Mouse (Mus musculus): Measurements from ENCODE around the gene Foxo1. TPM values are rescaled to one million over a fixed set of nuclear protein-coding genes. Genes with fewer than 3 reads are reported as not detected.

The Foxo1 gene
- polyA plus RNA-seq, 1 experiment from 2014 or later = 5.4 TPM

DNA sequence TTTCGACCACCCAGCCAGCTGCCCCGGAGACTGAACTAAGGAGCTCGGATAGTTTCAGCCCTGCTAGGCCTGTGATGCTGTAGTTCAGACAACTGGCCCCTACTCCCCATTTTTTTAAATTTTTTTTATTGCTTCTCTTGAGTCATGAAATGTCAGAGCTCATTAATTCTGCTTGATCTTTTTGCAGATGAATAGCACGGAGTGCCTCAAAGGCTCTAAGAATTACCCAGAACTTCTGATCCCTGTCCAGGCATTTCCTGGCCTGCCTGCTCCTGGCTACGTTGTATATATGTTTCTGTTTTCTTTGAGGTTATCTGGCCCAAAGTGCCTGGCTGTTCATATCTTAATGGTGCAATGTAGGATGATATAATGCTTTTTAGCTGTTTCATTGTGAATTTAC, 108.8 kb downstream of the Foxo1 start:
- WGBS = 72% methylated on average over 5 of the region's 5 CpGs
- no peak for ATAC-seq (ENCODE audit: extremely low read depth, insufficient number of reproducible peaks, low FRiP score, low TSS enrichment)
- H3K4me2 ChIP-seq = no peak overlapping the region
- no peaks in the 10 kb centered on the region for H3K9me3 ChIP-seq
- no peaks in the 10 kb centered on the region for H3K4me1 ChIP-seq
- no peak overlapping the region for H3K9ac ChIP-seq
- no peak overlapping the region for H3K4me3 ChIP-seq
- no peaks in the 10 kb centered on the region for H3K36me3 ChIP-seq
- no peak overlapping the region for H3K27ac ChIP-seq (replicated peaks)
- H3K27me3 ChIP-seq (replicated peaks) = no peaks in the 10 kb centered on the region

DNA sequence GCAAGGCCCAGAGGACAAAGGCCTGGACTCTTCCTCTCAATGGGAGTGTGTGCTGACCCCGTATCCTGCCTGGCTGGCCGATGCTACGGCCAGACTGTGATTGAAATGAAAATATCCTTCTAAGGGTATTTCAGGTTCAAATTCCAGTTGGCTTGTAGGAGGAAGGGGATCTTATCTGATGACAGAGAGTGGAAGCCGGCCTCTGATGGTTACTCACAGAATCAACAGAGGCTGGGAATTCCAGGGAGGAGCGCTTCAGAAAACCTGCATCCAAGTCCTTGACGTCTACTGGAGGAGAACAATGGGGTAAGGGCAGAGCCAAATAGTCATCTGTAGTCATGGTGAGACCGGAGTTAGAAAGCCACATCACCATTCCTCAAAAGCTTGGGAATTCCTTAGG, 115.2 kb downstream of the Foxo1 start:
- H3K27ac ChIP-seq (replicated peaks) = no peak overlapping the region
- ATAC-seq (ENCODE audit: extremely low read depth, insufficient number of reproducible peaks, low FRiP score, low TSS enrichment) = no peak
- no peaks in the 10 kb centered on the region for H3K36me3 ChIP-seq
- H3K4me3 ChIP-seq = no peak overlapping the region
- no peak overlapping the region for H3K4me2 ChIP-seq
- H3K4me1 ChIP-seq = peaks cover 6% of the 10 kb centered on the region; the same call in 1 of the 2 replicates
- H3K9ac ChIP-seq = no peak overlapping the region
- H3K9me3 ChIP-seq = no peaks in the 10 kb centered on the region
- H3K27me3 ChIP-seq (replicated peaks) = no peaks in the 10 kb centered on the region
- 58% methylated on average over 7 of the region's 7 CpGs for WGBS

DNA sequence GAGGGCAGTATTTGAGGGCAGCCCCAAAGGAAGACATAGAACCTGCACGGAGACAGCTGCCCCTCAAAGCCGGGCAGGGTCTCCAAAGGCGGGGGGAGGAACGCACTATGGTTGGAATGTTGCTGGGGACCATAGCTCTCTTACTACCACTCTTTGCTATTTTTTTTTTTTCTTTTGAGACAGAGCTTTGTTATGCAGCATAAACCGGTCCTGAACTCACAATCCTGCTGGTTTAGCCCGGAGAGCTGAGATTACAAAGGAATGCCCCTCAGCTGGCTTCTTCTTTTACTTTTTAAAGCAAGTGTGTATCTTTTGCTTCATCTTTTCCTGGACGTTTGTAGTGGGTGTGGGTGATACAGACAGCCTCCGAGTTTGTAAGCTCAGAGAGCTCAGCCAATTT, 118.2 kb downstream of the Foxo1 start:
- no peak for ATAC-seq (ENCODE audit: extremely low read depth, insufficient number of reproducible peaks, low FRiP score, low TSS enrichment)
- H3K4me2 ChIP-seq = no peak overlapping the region
- H3K9me3 ChIP-seq = no peaks in the 10 kb centered on the region
- H3K27me3 ChIP-seq (replicated peaks) = no peaks in the 10 kb centered on the region
- H3K4me3 ChIP-seq = no peak overlapping the region
- no peak overlapping the region for H3K27ac ChIP-seq (replicated peaks)
- no peaks in the 10 kb centered on the region for H3K36me3 ChIP-seq
- peaks cover 6% of the 10 kb centered on the region; the same call in 1 of the 2 replicates for H3K4me1 ChIP-seq
- 38% methylated on average over 8 of the region's 8 CpGs for WGBS
- H3K9ac ChIP-seq = no peak overlapping the region

DNA sequence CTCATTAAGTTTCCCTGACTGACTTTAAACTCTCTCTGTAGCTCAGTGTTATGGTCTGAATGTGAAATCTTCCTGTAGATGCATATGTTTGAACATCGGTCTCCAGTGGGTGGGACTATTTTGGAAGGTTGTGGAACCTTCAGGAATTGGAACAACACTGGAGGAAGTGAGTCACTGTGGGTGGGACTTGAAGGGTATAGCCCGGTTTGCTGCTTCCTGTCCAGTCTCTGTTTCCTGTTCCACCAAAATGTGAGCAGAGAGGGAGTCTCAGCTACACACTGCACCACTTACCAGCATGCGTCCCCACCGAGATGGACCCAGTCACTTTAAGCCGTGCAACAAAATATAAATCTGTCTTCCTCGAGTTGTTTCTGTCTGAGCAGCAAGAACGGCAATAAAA, 122.2 kb downstream of the Foxo1 start:
- Histone ChIP-seq H3K4me3 (no peak overlapping the region), H3K27ac (replicated peaks) (no peak overlapping the region), H3K4me1 (peaks cover 6% of the 10 kb centered on the region; the same call in 1 of the 2 replicates), H3K4me2 (no peak overlapping the region), H3K36me3 (no peaks in the 10 kb centered on the region), H3K27me3 (replicated peaks) (no peaks in the 10 kb centered on the region), H3K9ac (no peak overlapping the region), H3K9me3 (no peaks in the 10 kb centered on the region)
- no peak for ATAC-seq (ENCODE audit: extremely low read depth, insufficient number of reproducible peaks, low FRiP score, low TSS enrichment)
- WGBS = 76% methylated on average over 7 of the region's 7 CpGs

DNA sequence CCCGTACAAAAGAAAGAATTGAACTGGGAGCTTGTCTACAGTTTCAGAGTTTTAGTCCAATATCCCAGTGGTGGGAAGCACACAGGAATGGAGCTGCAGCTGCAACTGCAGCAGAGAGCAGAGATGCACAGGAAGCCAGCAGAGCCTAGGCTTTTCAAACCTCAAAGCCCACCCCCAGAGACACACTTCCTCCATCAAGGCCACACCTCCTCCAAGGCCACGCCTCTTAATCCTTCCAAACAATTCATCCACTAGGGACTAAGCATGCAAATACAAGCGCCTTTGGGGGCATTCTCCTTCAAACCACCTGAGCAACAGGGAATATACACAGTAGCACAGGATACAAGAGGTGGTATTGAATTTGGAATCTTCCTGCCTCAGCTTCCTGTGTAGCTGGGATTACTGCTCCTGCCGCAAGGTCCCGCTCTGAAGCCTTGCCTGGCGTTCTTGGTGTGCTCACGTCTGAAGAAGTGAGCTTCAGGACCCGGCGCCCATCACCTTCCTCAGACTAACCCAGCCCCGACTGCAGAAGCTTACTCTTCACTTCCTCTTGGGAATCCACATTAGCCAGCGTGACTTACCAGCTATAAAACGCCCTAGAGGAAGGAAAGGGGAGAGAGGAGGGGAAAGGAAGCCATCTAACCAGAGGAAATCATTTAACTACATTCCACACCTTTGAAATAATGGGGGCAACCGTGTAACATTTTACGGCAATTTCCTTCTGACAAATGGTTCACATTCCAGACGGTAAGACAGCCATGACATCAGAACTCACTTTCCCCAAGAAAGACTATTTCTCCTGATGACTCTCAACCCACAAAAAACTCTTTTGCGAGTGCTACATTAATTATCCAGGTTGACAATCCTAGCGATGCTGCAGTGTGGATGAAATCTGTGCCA, 122.9 kb downstream of the Foxo1 start:
- peaks cover 6% of the 10 kb centered on the region; the same call in 1 of the 2 replicates for H3K4me1 ChIP-seq
- no peak for ATAC-seq (ENCODE audit: extremely low read depth, insufficient number of reproducible peaks, low FRiP score, low TSS enrichment)
- no peaks in the 10 kb centered on the region for H3K9me3 ChIP-seq
- no peak overlapping the region for H3K9ac ChIP-seq
- 0 out of 2 replicates have a peak, but pooled peaks cover 4% of the 10 kb centered on the region for H3K27me3 ChIP-seq (replicated peaks)
- no peak overlapping the region for H3K27ac ChIP-seq (replicated peaks)
- no peak overlapping the region for H3K4me2 ChIP-seq
- H3K4me3 ChIP-seq = no peak overlapping the region
- WGBS = 71% methylated on average over 17 of the region's 17 CpGs
- H3K36me3 ChIP-seq = no peaks in the 10 kb centered on the region

DNA sequence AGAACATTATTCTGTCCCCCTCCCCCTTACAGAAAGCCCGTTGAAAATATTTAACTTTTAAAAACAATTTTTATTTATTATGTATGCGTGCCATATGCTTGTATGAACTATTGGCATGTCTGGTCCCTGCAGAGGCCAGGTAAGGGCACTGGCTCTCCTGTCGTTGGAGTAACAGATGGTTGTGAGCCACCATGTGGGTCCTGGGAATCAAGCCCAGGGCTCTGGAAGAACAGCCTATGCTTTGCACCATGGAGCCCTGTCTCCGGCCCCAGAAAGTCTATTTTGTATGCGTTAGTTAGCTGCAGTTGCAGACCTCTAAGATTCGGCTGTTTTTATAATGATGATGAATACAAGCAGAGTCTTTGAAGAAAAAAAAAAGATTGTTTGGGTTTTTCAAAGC, 123.8 kb downstream of the Foxo1 start:
- no peak for ATAC-seq (ENCODE audit: extremely low read depth, insufficient number of reproducible peaks, low FRiP score, low TSS enrichment)
- WGBS = 78% methylated on average over 6 of the region's 6 CpGs
- Histone ChIP-seq H3K4me2 (no peak overlapping the region), H3K36me3 (no peaks in the 10 kb centered on the region), H3K9ac (no peak overlapping the region), H3K4me1 (peaks cover 6% of the 10 kb centered on the region; the same call in 1 of the 2 replicates), H3K27ac (replicated peaks) (no peak overlapping the region), H3K27me3 (replicated peaks) (0 out of 2 replicates have a peak, but pooled peaks cover 5% of the 10 kb centered on the region), H3K9me3 (no peaks in the 10 kb centered on the region), H3K4me3 (no peak overlapping the region)

DNA sequence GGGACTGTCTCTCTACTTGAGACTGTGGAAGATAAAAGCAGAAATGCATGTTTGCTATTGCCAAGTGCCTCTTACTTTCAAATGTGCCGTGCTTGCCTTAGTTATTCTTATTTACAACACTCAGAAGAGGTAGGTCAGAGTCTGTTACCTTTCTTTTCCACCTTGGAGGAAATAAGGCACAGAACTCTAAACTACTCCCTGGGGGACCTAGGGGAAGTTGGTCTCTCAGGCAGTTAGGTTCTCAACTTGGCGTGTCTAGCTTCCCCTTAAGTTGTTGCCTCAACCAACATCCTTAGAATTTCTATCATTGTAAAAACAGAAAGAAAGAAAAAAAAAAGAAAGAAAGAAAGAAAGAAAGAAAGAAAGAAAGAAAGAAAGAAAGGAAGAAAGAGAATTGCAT, 124.4 kb downstream of the Foxo1 start:
- Histone ChIP-seq H3K9me3 (no peaks in the 10 kb centered on the region), H3K36me3 (no peaks in the 10 kb centered on the region), H3K27me3 (replicated peaks) (0 out of 2 replicates have a peak, but pooled peaks cover 5% of the 10 kb centered on the region), H3K4me2 (no peak overlapping the region), H3K4me1 (peaks cover 2% of the 10 kb centered on the region; the same call in 1 of the 2 replicates), H3K27ac (replicated peaks) (no peak overlapping the region), H3K9ac (no peak overlapping the region), H3K4me3 (no peak overlapping the region)
- 59% methylated on average over 2 of the region's 2 CpGs for WGBS
- ATAC-seq (ENCODE audit: extremely low read depth, insufficient number of reproducible peaks, low FRiP score, low TSS enrichment) = no peak

DNA sequence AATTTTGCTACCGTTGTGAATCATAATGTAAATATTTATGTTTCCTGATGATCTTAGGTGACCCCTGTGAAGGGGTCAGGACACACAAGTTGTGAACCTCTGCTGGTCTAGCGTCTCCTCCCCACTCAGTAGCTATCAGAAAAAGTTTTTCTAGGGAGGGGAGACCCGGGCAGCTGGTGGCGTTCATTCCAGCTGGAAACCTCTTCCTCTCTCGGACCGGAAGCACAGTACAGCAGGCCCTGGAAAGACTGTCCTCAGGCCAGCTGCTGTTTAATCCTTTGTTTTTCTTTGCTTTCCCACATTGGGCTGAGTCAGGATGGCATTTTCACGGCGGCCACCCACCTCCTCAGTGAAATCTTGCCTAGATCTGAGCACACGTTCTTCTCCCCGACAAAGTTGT, 125.0 kb downstream of the Foxo1 start:
- H3K27ac ChIP-seq (replicated peaks) = no peak overlapping the region
- 0 out of 2 replicates have a peak, but pooled peaks cover 5% of the 10 kb centered on the region for H3K27me3 ChIP-seq (replicated peaks)
- no peak for ATAC-seq (ENCODE audit: extremely low read depth, insufficient number of reproducible peaks, low FRiP score, low TSS enrichment)
- no peak overlapping the region for H3K4me2 ChIP-seq
- 52% methylated on average over 10 of the region's 10 CpGs for WGBS
- H3K36me3 ChIP-seq = no peaks in the 10 kb centered on the region
- H3K9me3 ChIP-seq = no peaks in the 10 kb centered on the region
- H3K4me3 ChIP-seq = no peak overlapping the region
- H3K9ac ChIP-seq = no peak overlapping the region
- no peaks in the 10 kb centered on the region for H3K4me1 ChIP-seq

DNA sequence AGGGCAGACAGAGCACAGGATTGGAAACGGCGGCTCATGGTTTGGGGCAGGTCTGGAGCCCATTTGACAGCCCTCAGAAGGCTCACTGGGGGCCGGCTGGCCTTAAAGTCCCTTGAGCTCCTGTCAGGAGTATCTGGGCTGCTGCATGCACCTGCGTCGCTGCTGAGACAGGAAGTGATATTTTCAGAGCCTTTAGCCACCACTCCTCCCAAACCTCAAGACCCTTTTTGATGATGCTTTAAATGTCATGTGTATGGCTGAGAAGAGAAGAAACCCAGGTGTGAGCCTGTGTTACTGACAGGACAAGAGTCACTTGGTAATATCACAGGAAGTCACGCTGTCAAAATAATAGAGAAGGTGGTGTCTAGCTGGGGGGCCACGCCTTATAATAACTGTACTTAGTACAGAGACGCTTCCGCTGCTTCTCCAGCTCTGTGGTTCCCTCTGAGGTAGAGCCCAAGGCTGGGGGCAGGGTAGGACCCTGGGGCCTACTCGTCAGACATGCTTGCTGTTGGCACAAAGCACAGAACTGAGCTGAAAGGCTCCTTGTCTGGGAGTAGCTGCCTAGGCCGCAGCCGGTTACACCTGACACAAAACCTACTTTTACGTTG, 128.1 kb downstream of the Foxo1 start:
- H3K36me3 ChIP-seq = no peaks in the 10 kb centered on the region
- H3K27ac ChIP-seq (replicated peaks) = no peak overlapping the region
- ATAC-seq (ENCODE audit: extremely low read depth, insufficient number of reproducible peaks, low FRiP score, low TSS enrichment) = no peak
- 0 out of 2 replicates have a peak, but pooled peaks cover 5% of the 10 kb centered on the region for H3K27me3 ChIP-seq (replicated peaks)
- H3K4me1 ChIP-seq = peaks cover 25% of the 10 kb centered on the region
- H3K4me2 ChIP-seq = no peak overlapping the region
- H3K9me3 ChIP-seq = no peaks in the 10 kb centered on the region
- 82% methylated on average over 13 of the region's 13 CpGs for WGBS
- H3K4me3 ChIP-seq = no peak overlapping the region
- no peak overlapping the region for H3K9ac ChIP-seq

DNA sequence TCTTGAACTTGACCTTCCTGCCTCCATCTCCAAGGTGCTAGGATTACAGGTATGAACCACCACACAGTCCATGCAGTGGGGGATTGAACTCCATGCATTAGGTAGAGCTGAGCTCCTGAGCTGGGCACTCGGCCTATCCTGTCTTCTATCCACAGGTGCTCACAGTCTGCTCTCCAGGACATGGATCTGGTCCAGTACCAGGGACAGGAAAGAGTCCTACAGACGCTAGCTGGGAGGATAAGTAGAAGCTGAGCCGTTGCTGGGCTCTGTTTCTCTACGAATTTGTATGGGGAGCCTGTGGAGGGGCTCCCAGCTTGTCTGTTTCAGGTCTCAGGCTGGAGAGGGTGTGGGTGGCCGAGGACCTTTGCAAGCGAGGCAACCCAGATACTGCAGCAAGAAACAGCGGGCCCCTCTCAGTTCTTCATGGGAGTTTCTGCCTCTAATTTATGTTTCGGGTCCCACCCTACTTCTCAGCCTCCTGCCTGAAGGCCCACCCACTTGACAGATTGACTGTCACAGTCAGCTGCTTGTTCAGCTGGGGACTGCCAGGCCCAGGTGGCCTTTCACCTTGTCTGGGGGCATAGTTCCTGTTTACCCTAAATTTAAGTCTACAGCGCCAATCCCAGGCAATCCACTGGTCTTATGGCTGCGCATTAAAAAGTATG, 128.9 kb downstream of the Foxo1 start:
- 0 out of 2 replicates have a peak, but pooled peaks cover 5% of the 10 kb centered on the region for H3K27me3 ChIP-seq (replicated peaks)
- no peak overlapping the region for H3K4me2 ChIP-seq
- peaks cover 33% of the 10 kb centered on the region for H3K4me1 ChIP-seq
- ATAC-seq (ENCODE audit: extremely low read depth, insufficient number of reproducible peaks, low FRiP score, low TSS enrichment) = no peak
- H3K4me3 ChIP-seq = no peak overlapping the region
- no peak overlapping the region for H3K9ac ChIP-seq
- no peak overlapping the region for H3K27ac ChIP-seq (replicated peaks)
- H3K36me3 ChIP-seq = no peaks in the 10 kb centered on the region
- H3K9me3 ChIP-seq = no peaks in the 10 kb centered on the region
- WGBS = 80% methylated on average over 10 of the region's 10 CpGs

DNA sequence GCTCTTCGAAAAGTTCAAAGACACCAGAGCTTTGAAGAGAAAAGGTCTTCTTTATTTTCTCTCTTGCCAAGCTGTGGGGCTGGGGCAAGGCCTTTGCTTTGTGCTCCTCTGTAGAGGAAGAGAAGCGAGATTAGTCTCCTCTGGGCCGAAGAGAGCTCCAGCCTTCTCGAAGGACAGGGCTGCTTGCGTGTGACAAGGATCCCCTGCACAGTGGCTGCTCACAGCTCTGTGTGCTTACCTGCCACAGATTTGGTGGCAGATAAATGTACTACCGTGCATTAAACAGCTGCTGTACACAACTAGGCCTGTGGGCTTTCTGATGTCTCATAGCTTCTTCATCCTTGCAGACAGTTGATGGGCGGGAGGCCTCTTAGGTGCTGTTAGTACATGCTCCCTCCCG, 129.8 kb downstream of the Foxo1 start:
- Histone ChIP-seq H3K27ac (replicated peaks) (no peak overlapping the region), H3K9ac (no peak overlapping the region), H3K9me3 (no peaks in the 10 kb centered on the region), H3K4me2 (no peak overlapping the region), H3K36me3 (no peaks in the 10 kb centered on the region), H3K4me1 (peaks cover 35% of the 10 kb centered on the region), H3K27me3 (replicated peaks) (0 out of 2 replicates have a peak, but pooled peaks cover 5% of the 10 kb centered on the region), H3K4me3 (no peak overlapping the region)
- no peak for ATAC-seq (ENCODE audit: extremely low read depth, insufficient number of reproducible peaks, low FRiP score, low TSS enrichment)
- WGBS = 73% methylated on average over 8 of the region's 8 CpGs
